Comparison of ENCODE assay signal across 9 mouse cellular contexts in the genomic region with DNA sequence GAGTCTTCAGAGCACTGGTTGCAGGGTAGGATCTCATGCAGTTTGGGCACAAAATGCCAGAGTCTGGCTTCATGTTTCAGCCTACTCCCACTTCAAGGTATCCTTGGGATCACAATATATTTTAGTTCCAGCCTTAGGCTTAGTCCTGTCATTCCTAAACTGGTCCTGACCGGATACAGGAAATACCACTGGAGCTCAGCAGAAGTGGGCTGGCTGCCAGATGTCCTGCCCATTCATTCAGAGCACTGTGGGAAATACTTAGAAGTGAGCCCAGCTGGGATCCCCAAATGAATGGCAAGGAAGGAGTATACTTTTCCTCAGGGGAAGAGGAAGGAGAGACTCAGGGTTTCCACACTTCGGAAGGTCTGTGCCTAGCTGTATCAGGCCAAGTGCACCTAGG. TPM values are rescaled to one million over a fixed set of nuclear protein-coding genes. Genes with fewer than 3 reads are reported as not detected.
A peak's percentile ranks its signal among the peaks of the same experiment; 100 is the strongest.
DNase-seq lines count a peak whose midpoint lies in the region; ATAC-seq lines count a peak whose summit lies in the region.
"Had no signal": no experiment of that assay in that cellular context is flagged by ENCODE, and none has a peak within 500 bp of the region (broad histone marks: within the 10 kb centered on the region; RNA-seq: fewer than 3 reads in every experiment).

No protein-coding gene starts in this region.

- H3K4me2 ChIP-seq in heart, embryonic 13.5 days: no peak overlapping the region
- H3K4me2 ChIP-seq in kidney, embryonic 16.5 days (replicated peaks; ENCODE audit: low read depth, low read length): no peak overlapping the region

- H3K9me3 ChIP-seq in heart, embryonic 13.5 days: no peaks in the 10 kb centered on the region
- H3K9me3 ChIP-seq in kidney, embryonic 16.5 days (ENCODE audit: low read length): no peaks in the 10 kb centered on the region
- H3K9me3 ChIP-seq: megakaryocyte, embryonic 14.5 days had no signal

- no peaks in the 10 kb centered on the region for H3K27me3 ChIP-seq in heart, embryonic 13.5 days (replicated peaks)
- no peaks in the 10 kb centered on the region for H3K27me3 ChIP-seq in kidney, embryonic 16.5 days (ENCODE audit: insufficient read depth, low read length)

- no peaks in the 10 kb centered on the region for H3K36me3 ChIP-seq in heart, embryonic 13.5 days
- no peaks in the 10 kb centered on the region for H3K36me3 ChIP-seq in kidney, embryonic 16.5 days (ENCODE audit: insufficient read depth, low read length)

- H3K4me1 ChIP-seq in heart, embryonic 13.5 days: peaks cover 40% of the 10 kb centered on the region
- H3K4me1 ChIP-seq in kidney, embryonic 16.5 days (ENCODE audit: insufficient read depth, low read length): peaks cover 21% of the 10 kb centered on the region

- peak; percentile 65 for ATAC-seq in heart, embryonic 13.5 days (ENCODE audit: extremely low read depth, insufficient number of reproducible peaks, low FRiP score, low TSS enrichment)
- ATAC-seq in kidney, embryonic 16.5 days (ENCODE audit: low FRiP score, low TSS enrichment): peak; percentile 74

- 29% methylated on average over 2 of the region's 2 CpGs for WGBS in heart, embryonic 13.5 days
- 45% methylated on average over 2 of the region's 2 CpGs for WGBS in kidney, embryonic 16.5 days

- H3K27ac ChIP-seq in heart, embryonic 13.5 days (replicated peaks): peak overlapping the region; percentile 79
- H3K27ac ChIP-seq in kidney, embryonic 16.5 days (ENCODE audit: low read length): peak overlapping the region; percentile 72

- no peak overlapping the region for H3K4me3 ChIP-seq in heart, embryonic 13.5 days
- no peak overlapping the region for H3K4me3 ChIP-seq in kidney, embryonic 16.5 days (ENCODE audit: low read length)
- H3K4me3 ChIP-seq: megakaryocyte, embryonic 14.5 days had no signal

- peak; percentile 69 for DNase-seq in embryo, embryonic 10 days (ENCODE audit: low spot score)
- DNase-seq in embryo, embryonic 9.5 days (ENCODE audit: extremely low spot score): no peak
- DNase-seq in embryo, embryonic 11 days: peak; percentile 73
- peak; percentile 66 for DNase-seq in mesoderm, embryonic 11.5 days (ENCODE audit: low read depth, low spot score)
- DNase-seq in spleen, postnatal 4 days (ENCODE audit: low spot score in 2 of 2): no peak
- no peak for DNase-seq in ovary, postnatal 10 days (ENCODE audit: low spot score)

- 0 out of 2 replicates have a peak overlapping the region, but pooled peaks have one; percentile 30 for H3K9ac ChIP-seq in heart, embryonic 13.5 days
- H3K9ac ChIP-seq in kidney, embryonic 16.5 days (replicated peaks; ENCODE audit: low read length): no peak overlapping the region

RNA-seq across cellular contexts. Expression of gene Rftn2, which starts 33.3 kb away (rescaled TPM):
- 5.8 and 5.9 TPM in 2 replicates for polyA plus RNA-seq in heart, embryonic 13.5 days (2015; fragmentation: Nextera tagmentation; extraction: Ambion mirVana)
- polyA plus RNA-seq in kidney, embryonic 16.5 days (2015; fragmentation: Nextera tagmentation; extraction: Ambion mirVana): 7.6 and 9.0 TPM in 2 replicates

RNA-seq across cellular contexts. Expression of gene Mars2, which starts 43.7 kb away (rescaled TPM):
- 2.9 and 3.2 TPM in 2 replicates for polyA plus RNA-seq in heart, embryonic 13.5 days (2015; fragmentation: Nextera tagmentation; extraction: Ambion mirVana)
- polyA plus RNA-seq in kidney, embryonic 16.5 days (2015; fragmentation: Nextera tagmentation; extraction: Ambion mirVana): 2.2 and 2.6 TPM in 2 replicates

Comparison
In these comparisons a context has a peak if more than half of its experiments do, and no peak if none do; other contexts are left out.
1. DNase-seq: peak in embryo, embryonic 10 days (single experiment), embryo, embryonic 11 days (single experiment) and mesoderm, embryonic 11.5 days (single experiment); none in embryo, embryonic 9.5 days (single experiment), spleen, postnatal 4 days (0 of 2) and ovary, postnatal 10 days (single experiment).